8 mouse cellular contexts compared by ENCODE assay signal in the genomic region with DNA sequence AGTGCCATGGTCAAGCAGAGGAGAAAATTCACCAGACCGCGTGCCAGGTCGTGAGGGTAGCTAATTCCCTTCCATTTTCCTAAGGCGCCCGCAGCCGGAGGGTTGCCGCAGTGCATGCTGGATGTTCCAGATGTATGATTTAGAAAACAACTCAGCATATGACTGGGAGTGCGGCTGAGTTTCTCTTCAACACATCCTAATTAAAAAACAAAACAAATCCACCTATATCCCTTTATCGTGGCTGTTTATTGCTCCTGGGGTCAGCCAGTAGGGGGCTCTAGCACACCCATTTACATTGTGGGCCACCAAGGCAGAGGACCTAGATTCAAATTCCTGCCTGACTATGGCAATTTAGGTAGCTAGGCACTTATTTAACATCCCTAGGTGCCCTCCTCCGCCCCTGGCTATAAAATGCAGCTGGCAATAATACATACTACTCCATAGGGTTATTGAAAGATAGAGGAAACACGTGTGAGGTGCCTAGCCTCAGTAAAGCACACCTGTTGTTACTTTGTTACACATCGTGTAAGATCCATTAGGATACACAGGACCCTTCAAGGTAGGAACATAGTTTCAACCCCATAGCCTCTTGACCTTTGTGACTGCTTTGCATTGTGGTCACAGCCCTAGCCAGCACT.
DNase-seq lines count a peak whose midpoint lies in the region; ATAC-seq and TF ChIP-seq lines count a peak whose summit lies in the region.

No protein-coding gene starts in this region.

- no peaks in the 10 kb centered on the region for H3K27me3 ChIP-seq in thymus, adult 2 months (ENCODE audit: control insufficient read depth, insufficient read depth, low read length)
- H3K27me3 ChIP-seq in limb, embryonic 10.5 days (ENCODE audit: low read depth, poor library complexity, severe bottlenecking): no peaks in the 10 kb centered on the region
- H3K27me3 ChIP-seq in stomach, embryonic 14.5 days (ENCODE audit: control insufficient read depth, insufficient read depth, low read length): no peaks in the 10 kb centered on the region

- no peak overlapping the region for H3K27ac ChIP-seq in thymus, adult 2 months (ENCODE audit: control insufficient read depth, insufficient read depth, low read length)
- peak overlapping the region; percentile 86 for H3K27ac ChIP-seq in limb, embryonic 10.5 days
- H3K27ac ChIP-seq in stomach, embryonic 14.5 days (ENCODE audit: low read length): peak overlapping the region; percentile 34; the same call in 1 of the 2 replicates

- H3K4me3 ChIP-seq in thymus, adult 2 months (ENCODE audit: control insufficient read depth, insufficient read depth, low read length): no peak overlapping the region
- no peak overlapping the region for H3K4me3 ChIP-seq in limb, embryonic 10.5 days
- H3K4me3 ChIP-seq in stomach, embryonic 14.5 days (ENCODE audit: low read depth, low read length): no peak overlapping the region

- H3K4me2 ChIP-seq in stomach, embryonic 14.5 days (replicated peaks; ENCODE audit: low read depth, low read length): no peak overlapping the region

- H3K9me3 ChIP-seq in limb, embryonic 10.5 days (replicated peaks): no peaks in the 10 kb centered on the region
- H3K9me3 ChIP-seq in stomach, embryonic 14.5 days (ENCODE audit: control insufficient read depth, low read depth, low read length): no peaks in the 10 kb centered on the region

- H3K9ac ChIP-seq in stomach, embryonic 14.5 days (replicated peaks; ENCODE audit: low read depth, low read length): no peak overlapping the region

- no peak for TF ChIP-seq POLR2A in thymus, adult 2 months (IDR thresholded peaks at IDR 0.05; ENCODE audit: control insufficient read depth, extremely low read depth, insufficient read depth, low read length, poor library complexity)

- no peaks in the 10 kb centered on the region for H3K36me3 ChIP-seq in thymus, adult 2 months (ENCODE audit: control insufficient read depth, insufficient read depth, low read length)
- H3K36me3 ChIP-seq in limb, embryonic 10.5 days: no peaks in the 10 kb centered on the region
- H3K36me3 ChIP-seq in stomach, embryonic 14.5 days (ENCODE audit: control insufficient read depth, insufficient read depth, low read length): no peaks in the 10 kb centered on the region

- ATAC-seq in cerebellum, adult (ENCODE audit: insufficient number of reproducible peaks, low FRiP score, low TSS enrichment): no peak
- peak; percentile 42; the same call in 1 of the 2 replicates for ATAC-seq in stomach, embryonic 14.5 days (ENCODE audit: insufficient number of reproducible peaks, insufficient read depth, low FRiP score, low read depth)
- ATAC-seq in activated CD4-positive, CD25-positive, alpha-beta regulatory T cell, adult 4 months: no peak

- 89% methylated on average over 12 of the region's 12 CpGs for WGBS in thymus, adult 2 months
- 74% methylated on average over 12 of the region's 12 CpGs for WGBS in limb, embryonic 10.5 days
- 81% methylated on average over 12 of the region's 12 CpGs for WGBS in stomach, embryonic 14.5 days

- H3K4me1 ChIP-seq in thymus, adult 2 months (replicated peaks; ENCODE audit: control insufficient read depth, insufficient read depth, low read length): no peaks in the 10 kb centered on the region
- H3K4me1 ChIP-seq in limb, embryonic 10.5 days: peaks cover 59% of the 10 kb centered on the region
- H3K4me1 ChIP-seq in stomach, embryonic 14.5 days (ENCODE audit: control insufficient read depth, insufficient read depth, low read length): peaks cover 29% of the 10 kb centered on the region

- TF ChIP-seq CTCF in thymus, adult 2 months (IDR thresholded peaks at IDR 0.05; ENCODE audit: borderline replicate concordance, control insufficient read depth, extremely low read depth, insufficient read depth, low read length, poor library complexity): no peak

- peak; percentile 61 for DNase-seq in cerebellum, adult 11-12 months
- peak; percentile 5 for DNase-seq in thymus, adult 2 months
- no peak for DNase-seq in thymus, postnatal 10 days (ENCODE audit: low spot score in 2 of 2)
- DNase-seq in limb, embryonic 10.5 days (ENCODE audit: low spot score): peak; percentile 47
- DNase-seq in gastrocnemius, postnatal 10 days: no peak

Comparison
In these comparisons a context has a peak if more than half of its experiments do, and no peak if none do; other contexts are left out.
1. DNase-seq: peak in cerebellum, adult 11-12 months (single experiment), thymus, adult 2 months (single experiment) and limb, embryonic 10.5 days (single experiment); none in thymus, postnatal 10 days (0 of 2) and gastrocnemius, postnatal 10 days (single experiment).